Mouse (Mus musculus) heart, embryonic 11.5 days (tissue): ENCODE results near the gene Pde4d. TPM values are rescaled to one million over a fixed set of nuclear protein-coding genes. Genes with fewer than 3 reads are reported as not detected.
"Not testable (repeated sequence)": the region's sequence is repeated elsewhere in the genome, so short reads cannot be mapped to it uniquely, and the experiment has no call there.

Experiments used
- ATAC-seq: fragments of 200-750 bp; cut with Nextera tagmentation; replicated peaks from 2 replicates; pipeline ENCODE4 v1.8.0; 2017; ENCODE audit warnings: moderate library complexity; ENCODE audit not compliant: insufficient number of reproducible peaks, low FRiP score, low TSS enrichment
- H3K27ac ChIP-seq: fragments of 300-500 bp; sonication (generic); 2 replicates; pipeline ENCODE4 v1.5.1; 2014; ENCODE audit warnings: mild to moderate bottlenecking, low read depth, low read length
- H3K27me3 ChIP-seq: fragments of 300-500 bp; sonication (generic); 2 replicates; pipeline ENCODE4 v1.6.1; 2014; ENCODE audit warnings: mild to moderate bottlenecking, low read length, mixed read lengths; ENCODE audit not compliant: control insufficient read depth, insufficient read depth
- H3K36me3 ChIP-seq: fragments of 300-500 bp; sonication (generic); 2 replicates; pipeline ENCODE4 v1.6.1; 2014; ENCODE audit warnings: mild to moderate bottlenecking, low read length, moderate library complexity, mixed read lengths; ENCODE audit not compliant: control insufficient read depth, insufficient read depth
- H3K4me1 ChIP-seq: fragments of 300-500 bp; sonication (generic); 2 replicates; pipeline ENCODE4 v1.6.1; 2014; ENCODE audit warnings: low read length; ENCODE audit not compliant: control insufficient read depth, insufficient read depth
- H3K4me2 ChIP-seq: fragments of 300-500 bp; sonication (generic); 2 replicates; pipeline ENCODE4 v1.6.1; 2014; ENCODE audit warnings: mild to moderate bottlenecking, moderate library complexity
- H3K4me3 ChIP-seq: fragments of 300-500 bp; sonication (generic); 2 replicates; pipeline ENCODE4 v1.5.1; 2014; ENCODE audit warnings: low read depth, low read length
- H3K9ac ChIP-seq: fragments of 300-500 bp; sonication (generic); 2 replicates; pipeline ENCODE4 v1.6.1; 2014; ENCODE audit warnings: mild to moderate bottlenecking, low read depth, low read length, moderate library complexity
- H3K9me3 ChIP-seq: fragments of 300-500 bp; sonication (generic); replicated peaks from 2 replicates; pipeline ENCODE4 v1.6.1; 2016; ENCODE audit warnings: low read length; ENCODE audit not compliant: control insufficient read depth
- WGBS: fragments of 180-500 bp; shearing (Covaris S2); extraction: QIAGEN DNeasy Blood & Tissue Kit; methylation state at CpG from one replicate; pipeline ENCODE4 v1.1.7; 2014; ENCODE audit not compliant: insufficient replicate concordance; 5-methylcytosine and 5-hydroxymethylcytosine counted together
- polyA plus RNA-seq: library from polyadenylated mRNA; unstranded; fragments of >200 nt; fragmentation: Nextera tagmentation; extraction: Ambion mirVana; gene quantifications from 2 replicates; pipeline ENCODE4 v1.2.1, GENCODE M21; 2014

The Pde4d gene
- polyA plus RNA-seq, 1 experiment from 2014 or later = 27.8 TPM

GRCm38 (mm10) chr13:108766020-108766727 lies 316.4 kb downstream of the Pde4d start:
- H3K4me3 ChIP-seq = no peak overlapping the region
- H3K9ac ChIP-seq = no peak overlapping the region
- H3K4me1 ChIP-seq = no peaks in the 10 kb centered on the region
- H3K36me3 ChIP-seq = no peaks in the 10 kb centered on the region
- no peak for ATAC-seq
- no peak overlapping the region for H3K27ac ChIP-seq
- no peak overlapping the region for H3K4me2 ChIP-seq
- H3K27me3 ChIP-seq = no peaks in the 10 kb centered on the region
- WGBS = 71% methylated on average over 11 of the region's 11 CpGs
- H3K9me3 ChIP-seq = no peaks in the 10 kb centered on the region

- no peaks in the 10 kb centered on the region for H3K27me3 ChIP-seq
- WGBS = 75% methylated on average over 3 of the region's 3 CpGs
Measured at GRCm38 (mm10) chr13:108769465-108770056, 319.8 kb downstream of the Pde4d start.

GRCm38 (mm10) chr13:108772386-108772785 lies 322.6 kb downstream of the Pde4d start:
- Histone ChIP-seq H3K4me2 (no peak overlapping the region), H3K4me3 (no peak overlapping the region), H3K27ac (no peak overlapping the region), H3K27me3 (no peaks in the 10 kb centered on the region), H3K9me3 (no peaks in the 10 kb centered on the region), H3K9ac (no peak overlapping the region), H3K4me1 (peaks cover 4% of the 10 kb centered on the region; the same call in 1 of the 2 replicates), H3K36me3 (no peaks in the 10 kb centered on the region)
- no peak for ATAC-seq
- 72% methylated on average over 3 of the region's 3 CpGs for WGBS

More at GRCm38 (mm10) chr13:108769465-108770056, 319.8 kb downstream of the Pde4d start:
- Histone ChIP-seq H3K36me3 (no peaks in the 10 kb centered on the region), H3K4me1 (no peaks in the 10 kb centered on the region), H3K4me3 (no peak overlapping the region), H3K27ac (no peak overlapping the region), H3K9me3 (no peaks in the 10 kb centered on the region), H3K4me2 (no peak overlapping the region), H3K9ac (no peak overlapping the region)
- no peak for ATAC-seq

GRCm38 (mm10) chr13:108774981-108775380 lies 325.2 kb downstream of the Pde4d start:
- Histone ChIP-seq H3K4me2 (no peak overlapping the region), H3K36me3 (no peaks in the 10 kb centered on the region), H3K4me3 (no peak overlapping the region), H3K9ac (no peak overlapping the region), H3K9me3 (no peaks in the 10 kb centered on the region), H3K27ac (no peak overlapping the region), H3K27me3 (no peaks in the 10 kb centered on the region), H3K4me1 (peaks cover 4% of the 10 kb centered on the region; the same call in 1 of the 2 replicates)
- 72% methylated on average over 1 of the region's 1 CpGs for WGBS
- no peak for ATAC-seq

- no peaks in the 10 kb centered on the region for H3K36me3 ChIP-seq
- H3K4me3 ChIP-seq = no peak overlapping the region
- ATAC-seq = no peak
- H3K4me2 ChIP-seq = peak overlapping the region; percentile 27; the same call in 1 of the 2 replicates
- H3K27ac ChIP-seq = no peak overlapping the region
- H3K9ac ChIP-seq = no peak overlapping the region
- 37% methylated on average over 7 of the region's 7 CpGs for WGBS
- H3K9me3 ChIP-seq = no peaks in the 10 kb centered on the region
- H3K4me1 ChIP-seq = peaks cover 4% of the 10 kb centered on the region; the same call in 1 of the 2 replicates
- no peaks in the 10 kb centered on the region for H3K27me3 ChIP-seq
Measured at GRCm38 (mm10) chr13:108775882-108776281, 326.1 kb downstream of the Pde4d start.

- 69% methylated on average over 3 of the region's 3 CpGs for WGBS
- not testable (repeated sequence) for H3K9me3 ChIP-seq, ATAC-seq, H3K4me3 ChIP-seq, H3K27ac ChIP-seq, H3K27me3 ChIP-seq, H3K9ac ChIP-seq, H3K4me1 ChIP-seq, H3K36me3 ChIP-seq, H3K4me2 ChIP-seq
Measured at GRCm38 (mm10) chr13:108797620-108798019, 347.9 kb downstream of the Pde4d start.

- Histone ChIP-seq H3K9me3 (no peaks in the 10 kb centered on the region), H3K9ac (no peak overlapping the region), H3K4me1 (no peaks in the 10 kb centered on the region), H3K27me3 (no peaks in the 10 kb centered on the region), H3K36me3 (no peaks in the 10 kb centered on the region), H3K4me2 (no peak overlapping the region), H3K4me3 (no peak overlapping the region), H3K27ac (no peak overlapping the region)
- 83% methylated on average over 7 of the region's 7 CpGs for WGBS
- ATAC-seq = no peak
Measured at GRCm38 (mm10) chr13:108809191-108809590, 359.4 kb downstream of the Pde4d start.

- no peaks in the 10 kb centered on the region for H3K27me3 ChIP-seq
- H3K4me1 ChIP-seq = no peaks in the 10 kb centered on the region
- no peak overlapping the region for H3K4me2 ChIP-seq
- H3K4me3 ChIP-seq = no peak overlapping the region
- H3K36me3 ChIP-seq = no peaks in the 10 kb centered on the region
- 64% methylated on average over 3 of the region's 3 CpGs for WGBS
- no peak overlapping the region for H3K9ac ChIP-seq
- no peak for ATAC-seq
- no peaks in the 10 kb centered on the region for H3K9me3 ChIP-seq
- H3K27ac ChIP-seq = no peak overlapping the region
Measured at GRCm38 (mm10) chr13:108812956-108813355, 363.2 kb downstream of the Pde4d start.
